Mouse (Mus musculus) bone marrow, adult 2 months (tissue): ENCODE measurements around the gene Sobp. TPM values are rescaled to one million over a fixed set of nuclear protein-coding genes. Genes with fewer than 3 reads are reported as not detected.

Experiments
- H3K27ac ChIP-seq: fragments of 200-500 bp; 2 replicates; pipeline ENCODE4 v1.5.1; 2012; ENCODE audit warnings: low read depth, mild to moderate bottlenecking, control low read depth, inconsistent platforms, low read length; ENCODE audit not compliant: control insufficient read depth, poor library complexity, insufficient read depth
- H3K4me1 ChIP-seq: fragments of 200-500 bp; 2 replicates; pipeline ENCODE4 v1.6.1; 2011; ENCODE audit warnings: low read length; ENCODE audit not compliant: control insufficient read depth, insufficient read depth
- H3K4me3 ChIP-seq: fragments of 200-500 bp; replicated peaks from 2 replicates; pipeline ENCODE3; 2011; ENCODE audit warnings: mild to moderate bottlenecking, low read depth, low read length, control low read depth; ENCODE audit not compliant: control insufficient read depth
- CTCF ChIP-seq: fragments of 200-500 bp; IDR thresholded peaks from 2 replicates; pipeline ENCODE4 v1.5.1; 2011; ENCODE audit warnings: low read length, control low read depth; ENCODE audit not compliant: control insufficient read depth, insufficient read depth
- POLR2A ChIP-seq: fragments of 200-500 bp; IDR thresholded peaks from 2 replicates; pipeline ENCODE4 v1.6.1; 2011; ENCODE audit warnings: low read depth, mild to moderate bottlenecking, control low read depth, low read length, borderline replicate concordance; ENCODE audit not compliant: control insufficient read depth
- WGBS: fragments of 180-500 bp; shearing (Covaris S2); methylation state at CpG from one replicate; pipeline ENCODE4 v1.1.7; 2018; 5-methylcytosine and 5-hydroxymethylcytosine counted together
- polyA plus RNA-seq: library from polyadenylated mRNA; stranded (reverse); fragments of >200 nt; gene quantifications from 2 replicates; pipeline ENCODE4 v1.2.4, GENCODE M21; 2011; ENCODE audit warnings: low replicate concordance; ENCODE audit not compliant: missing spikeins, insufficient read depth, insufficient read length

Gene Sobp
- polyA plus RNA-seq, 1 experiment: not detected

DNA sequence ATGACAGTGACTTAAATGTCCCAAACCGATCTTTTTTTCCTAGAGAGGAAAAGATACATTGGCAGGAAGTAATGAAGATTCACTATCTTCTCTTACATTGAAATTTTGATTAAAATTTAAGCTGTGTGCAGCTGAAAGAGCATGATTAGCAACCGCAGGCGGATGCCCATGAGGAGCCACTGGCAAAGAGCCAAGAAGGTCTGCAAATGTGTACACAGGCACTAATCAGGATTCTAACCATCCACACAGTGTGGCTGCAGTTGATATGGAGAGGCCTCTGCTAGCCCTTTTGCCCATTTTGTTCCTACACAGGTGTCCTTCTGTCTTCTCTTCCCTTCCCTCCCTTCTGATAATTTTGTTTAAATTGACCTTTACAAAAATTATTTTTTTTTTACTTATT lies 84.3 kb downstream of the Sobp start:
- Histone ChIP-seq H3K4me1 (no peaks in the 10 kb centered on the region), H3K27ac (no peak overlapping the region), H3K4me3 (no peak overlapping the region)
- no peak for TF ChIP-seq POLR2A
- no peak for TF ChIP-seq CTCF
- 66% methylated on average over 3 of the region's 3 CpGs for WGBS

DNA sequence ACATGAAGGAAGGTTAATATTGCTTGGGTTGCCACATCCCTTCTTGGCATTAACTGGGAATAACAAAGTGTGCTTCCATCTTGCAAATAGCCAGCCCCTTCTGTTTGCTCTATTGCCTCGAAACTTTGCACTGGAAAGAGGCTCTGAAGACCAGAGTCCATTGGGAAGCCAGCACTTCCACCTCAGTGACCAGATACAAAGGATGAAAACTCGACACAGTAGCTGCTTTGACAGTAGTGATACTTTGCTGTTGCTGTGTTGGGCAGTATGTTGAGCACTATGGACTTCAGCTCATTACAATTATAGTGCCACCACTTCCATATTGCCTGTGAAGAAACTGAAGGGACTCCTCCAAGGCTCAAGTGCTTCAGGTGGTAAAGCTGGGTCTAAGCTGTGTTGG lies 86.9 kb downstream of the Sobp start:
- Histone ChIP-seq H3K4me1 (no peaks in the 10 kb centered on the region), H3K4me3 (no peak overlapping the region), H3K27ac (no peak overlapping the region)
- WGBS: 61% methylated on average over 2 of the region's 2 CpGs
- TF ChIP-seq CTCF (no peak), POLR2A (no peak)

DNA sequence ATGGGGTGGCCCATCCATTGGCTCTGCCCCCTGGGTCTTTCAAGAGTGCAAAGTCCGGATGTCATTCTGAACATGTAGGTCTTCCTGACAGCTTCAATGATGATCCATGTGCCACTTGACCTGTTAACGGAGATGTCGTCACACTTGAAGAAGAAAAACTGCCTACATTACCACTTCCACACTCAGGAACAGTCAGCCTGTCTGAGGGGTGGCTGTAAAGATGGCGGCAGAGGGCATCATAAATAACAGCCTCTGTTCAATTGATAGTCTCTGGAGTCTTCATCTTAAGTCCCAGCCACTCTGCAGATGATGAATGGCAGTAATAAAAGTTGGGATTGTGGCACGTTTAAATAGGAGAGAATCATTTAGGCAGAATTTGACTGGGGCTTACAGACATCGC lies 87.4 kb downstream of the Sobp start:
- Histone ChIP-seq H3K4me3 (no peak overlapping the region), H3K27ac (no peak overlapping the region), H3K4me1 (no peaks in the 10 kb centered on the region)
- TF ChIP-seq POLR2A (no peak), CTCF (no peak)
- WGBS: 82% methylated on average over 6 of the region's 6 CpGs

DNA sequence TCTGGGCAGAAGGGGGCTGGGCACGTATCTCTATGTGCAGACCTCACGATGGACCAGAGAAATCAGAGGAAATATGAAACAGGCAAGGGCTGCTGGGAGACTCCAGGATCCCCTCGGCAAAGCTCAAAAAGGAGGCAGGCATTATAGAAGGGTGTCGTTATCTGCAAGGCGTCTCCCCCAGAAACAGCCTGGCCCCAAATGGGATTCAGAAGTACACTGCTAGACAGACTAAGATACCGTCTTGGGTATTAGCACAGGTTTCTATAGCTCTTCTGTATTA lies 90.3 kb downstream of the Sobp start:
- Histone ChIP-seq H3K4me1 (no peaks in the 10 kb centered on the region), H3K27ac (no peak overlapping the region), H3K4me3 (no peak overlapping the region)
- TF ChIP-seq CTCF (no peak), POLR2A (no peak)
- 69% methylated on average over 6 of the region's 6 CpGs for WGBS

DNA sequence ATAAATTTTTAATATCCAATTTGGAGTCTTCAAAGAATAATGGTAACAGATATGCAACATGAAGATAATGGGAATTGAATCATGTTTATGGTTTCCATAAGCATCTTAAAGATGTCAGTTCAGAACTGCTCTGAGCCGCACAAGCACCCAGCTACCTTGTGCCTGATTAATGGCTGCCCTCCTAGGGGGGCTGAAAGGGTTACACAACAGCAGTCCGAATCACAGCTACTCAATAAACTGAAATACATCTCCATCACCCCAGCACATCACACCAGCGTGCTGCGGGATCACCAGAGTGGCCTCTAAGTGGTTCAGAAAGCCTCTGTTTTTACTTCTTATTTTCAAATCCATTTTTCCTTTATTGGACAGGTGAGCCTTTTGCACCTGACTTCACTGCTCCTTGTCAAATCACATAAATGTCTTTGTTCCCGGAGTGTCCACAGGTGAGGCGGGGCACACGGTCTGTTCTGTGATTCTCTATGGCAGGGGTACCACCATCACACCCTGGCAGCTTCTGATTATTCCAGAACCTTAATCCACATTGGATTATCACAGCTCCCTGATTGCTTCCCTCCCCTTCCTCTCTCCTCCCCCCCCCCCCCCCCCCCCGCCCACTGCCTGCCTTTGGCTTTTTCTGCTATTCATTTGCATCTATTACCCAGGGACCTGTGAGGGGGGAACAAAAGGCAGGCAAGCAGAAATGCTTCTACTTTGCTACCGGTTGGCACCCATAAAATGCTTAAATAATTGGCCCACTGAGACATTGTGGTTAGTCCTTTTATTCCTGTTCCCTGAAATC lies 90.8 kb downstream of the Sobp start:
- no peak for TF ChIP-seq POLR2A
- no peak for TF ChIP-seq CTCF
- WGBS: 76% methylated on average over 9 of the region's 9 CpGs
- no peak overlapping the region for H3K4me3 ChIP-seq

DNA sequence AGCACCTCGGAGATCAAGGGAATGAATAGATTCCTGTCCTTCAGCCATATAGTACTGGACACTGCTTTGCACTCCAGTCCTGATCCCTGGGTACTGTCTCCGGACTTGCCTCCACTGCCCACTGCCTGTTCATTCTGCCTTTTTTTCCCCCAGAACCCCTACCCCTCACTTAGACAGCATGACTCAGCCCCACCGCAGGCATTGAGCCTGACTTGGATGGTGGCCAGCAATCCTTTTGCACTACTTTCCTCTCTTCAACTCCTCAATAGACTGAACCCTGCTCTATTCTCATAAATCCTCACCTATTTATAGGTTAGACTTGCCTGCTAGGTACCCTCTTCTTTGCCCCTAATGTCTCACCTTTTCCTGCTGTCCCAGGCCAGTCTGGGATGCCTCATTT lies 93.0 kb downstream of the Sobp start:
- WGBS: 60% methylated on average over 3 of the region's 3 CpGs
- TF ChIP-seq POLR2A: no peak
- TF ChIP-seq CTCF: no peak

More for the DNA sequence above, 90.8 kb downstream of the Sobp start:
- no peak overlapping the region for H3K27ac ChIP-seq
- H3K4me1 ChIP-seq: no peaks in the 10 kb centered on the region

DNA sequence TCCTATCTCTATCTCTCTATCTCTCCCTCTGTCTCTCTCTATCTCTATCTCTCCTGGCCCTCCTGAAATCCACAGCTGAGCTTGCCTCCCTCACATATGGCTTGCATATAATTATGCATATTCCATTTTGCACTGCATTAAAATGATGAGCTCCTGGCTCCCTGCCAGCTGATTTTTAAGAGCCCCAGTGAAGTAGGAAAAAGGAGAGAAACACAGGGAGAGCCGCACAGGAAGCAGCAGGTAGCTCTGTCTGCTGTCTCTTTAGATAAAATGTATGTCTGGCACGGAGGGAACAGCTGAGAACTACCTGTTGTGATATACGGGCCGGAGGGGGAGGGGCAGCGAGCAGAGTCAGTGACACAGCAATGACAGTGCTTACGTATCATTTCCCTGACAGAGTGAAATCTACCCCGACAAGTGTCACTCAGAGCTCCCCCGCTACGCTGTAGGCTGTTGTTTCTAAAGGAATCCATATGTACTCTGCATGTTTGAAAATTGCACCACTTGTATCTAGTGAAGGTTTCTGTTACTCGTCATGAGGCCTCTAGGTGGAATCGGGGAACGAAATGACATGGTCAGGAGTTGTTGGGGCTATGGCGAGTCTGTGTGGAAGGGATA lies 98.7 kb downstream of the Sobp start:
- Histone ChIP-seq H3K27ac (no peak overlapping the region), H3K4me1 (no peaks in the 10 kb centered on the region), H3K4me3 (no peak overlapping the region)
- 71% methylated on average over 13 of the region's 13 CpGs for WGBS
- TF ChIP-seq POLR2A (no peak), CTCF (no peak)

More for the DNA sequence above, 93.0 kb downstream of the Sobp start:
- Histone ChIP-seq H3K4me1 (no peaks in the 10 kb centered on the region), H3K27ac (no peak overlapping the region), H3K4me3 (no peak overlapping the region)

DNA sequence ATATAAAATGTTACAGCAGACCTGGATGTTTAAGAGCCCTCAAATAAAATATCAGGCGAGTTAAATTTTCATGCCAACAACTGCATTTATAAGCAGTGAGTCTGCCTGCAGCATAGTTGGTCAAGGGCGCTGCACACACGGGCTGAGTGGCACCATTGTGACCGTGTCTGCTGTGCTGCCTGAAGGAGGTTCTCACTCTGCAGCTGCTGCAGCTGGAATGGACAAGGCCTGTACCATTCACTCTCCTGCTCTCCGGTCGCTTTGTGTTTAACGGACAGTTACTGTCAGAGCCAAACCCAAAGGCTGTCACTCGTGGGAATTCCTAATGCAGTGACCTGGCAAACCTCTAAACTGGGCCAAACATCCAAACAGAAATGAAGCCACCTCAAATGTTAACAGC lies 101.0 kb downstream of the Sobp start:
- WGBS: 79% methylated on average over 8 of the region's 8 CpGs
- H3K4me3 ChIP-seq: no peak overlapping the region
- TF ChIP-seq CTCF: no peak
- TF ChIP-seq POLR2A: no peak

DNA sequence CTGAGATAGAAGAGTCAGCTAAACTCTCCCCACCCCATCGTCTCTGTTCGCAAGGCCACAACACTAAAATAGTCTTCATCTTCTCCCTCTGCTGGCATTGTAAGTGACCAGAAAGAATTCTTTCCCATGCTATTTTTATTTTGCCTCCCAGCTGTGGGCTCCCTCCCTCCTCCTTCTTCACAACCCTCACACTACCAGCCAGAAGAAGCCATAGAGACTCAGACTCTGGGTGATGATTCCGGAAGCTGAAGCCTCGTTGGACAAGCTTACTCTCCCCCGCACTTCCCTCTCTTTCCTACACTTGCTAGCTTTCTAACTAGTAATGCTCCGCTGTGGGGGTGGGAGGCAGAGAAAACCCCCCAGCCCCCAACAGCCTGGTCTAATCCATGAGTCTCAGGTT lies 103.4 kb downstream of the Sobp start:
- H3K4me3 ChIP-seq: no peak overlapping the region
- TF ChIP-seq POLR2A: no peak
- TF ChIP-seq CTCF: no peak
- 80% methylated on average over 6 of the region's 6 CpGs for WGBS
- no peak overlapping the region for H3K27ac ChIP-seq
- H3K4me1 ChIP-seq: no peaks in the 10 kb centered on the region

More for the DNA sequence above, 101.0 kb downstream of the Sobp start:
- no peak overlapping the region for H3K27ac ChIP-seq
- no peaks in the 10 kb centered on the region for H3K4me1 ChIP-seq
